Mouse (Mus musculus) cortical plate, adult 2 months (tissue): Measurements from ENCODE around the gene Mex3b.

Experiments
- CTCF ChIP-seq: fragments of 200-500 bp; IDR thresholded peaks from 2 replicates; pipeline ENCODE4 v1.5.1; 2011; ENCODE audit warnings: mild to moderate bottlenecking, control low read depth, low read length; ENCODE audit not compliant: insufficient read depth; ENCODE audit errors: extremely low read depth
- POLR2A ChIP-seq: fragments of 200-500 bp; IDR thresholded peaks from 2 replicates; pipeline ENCODE4 v1.6.1; 2011; ENCODE audit warnings: mild to moderate bottlenecking, low read length, control low read depth; ENCODE audit not compliant: insufficient read depth; ENCODE audit errors: extremely low read depth

GRCm38 (mm10) chr7:82842222-82842920, 24.8 kb upstream of the Mex3b start:
- TF ChIP-seq CTCF (no peak), POLR2A (no peak)
